Mouse (Mus musculus): ENCODE data around the gene Fam243. TPM values are rescaled to one million over a fixed set of nuclear protein-coding genes. Genes with fewer than 3 reads are reported as not detected.
A peak's percentile ranks its signal among the peaks of the same experiment; 100 is the strongest.

Fam243 gene
- polyA plus RNA-seq, 1 experiment from 2014 or later = not detected

DNA sequence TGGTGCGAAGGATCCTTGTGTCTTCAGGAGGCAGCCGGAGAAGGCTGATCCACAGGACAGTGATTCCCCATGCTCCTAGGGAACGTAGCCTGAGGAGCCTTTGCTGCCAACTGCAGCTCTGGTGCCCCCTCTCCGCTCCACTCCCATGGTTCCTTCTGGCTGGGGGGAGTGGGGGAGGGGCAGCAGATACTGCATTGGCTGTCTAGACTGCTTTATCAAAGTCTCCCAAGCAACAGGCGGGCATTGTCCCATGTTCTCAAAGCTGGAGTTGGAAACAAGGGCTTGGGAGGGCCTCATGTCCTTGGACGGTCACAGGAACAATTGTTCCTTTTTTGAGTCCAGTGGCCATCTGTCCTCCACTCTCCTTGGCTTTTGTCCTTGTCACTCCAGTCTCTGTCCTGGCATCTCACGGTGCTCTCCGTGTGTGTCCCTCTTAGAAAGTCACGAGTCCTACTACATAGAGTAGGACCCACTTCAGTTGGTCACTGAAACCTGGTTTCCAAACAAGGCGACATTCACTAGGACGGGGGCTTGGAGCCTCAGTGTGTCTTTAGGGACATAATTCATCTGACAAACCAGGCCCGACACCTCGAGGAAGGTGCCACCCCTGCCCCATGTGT lies 25.2 kb upstream of the Fam243 start:
- H3K4me1 ChIP-seq = peaks cover 9% of the 10 kb centered on the region; the same call in 1 of the 2 replicates
- no peaks in the 10 kb centered on the region for H3K27me3 ChIP-seq (replicated peaks)
- 52% methylated on average over 13 of the region's 13 CpGs for WGBS
- H3K4me3 ChIP-seq = no peak overlapping the region
- no peaks in the 10 kb centered on the region for H3K9me3 ChIP-seq
- H3K27ac ChIP-seq = no peak overlapping the region
- H3K4me2 ChIP-seq (replicated peaks) = peak overlapping the region; percentile 7; the same call in 1 of the 2 replicates
- peak; percentile 41 for ATAC-seq (ENCODE audit: low FRiP score, low read depth)
- H3K36me3 ChIP-seq = no peaks in the 10 kb centered on the region
- no peak overlapping the region for H3K9ac ChIP-seq

DNA sequence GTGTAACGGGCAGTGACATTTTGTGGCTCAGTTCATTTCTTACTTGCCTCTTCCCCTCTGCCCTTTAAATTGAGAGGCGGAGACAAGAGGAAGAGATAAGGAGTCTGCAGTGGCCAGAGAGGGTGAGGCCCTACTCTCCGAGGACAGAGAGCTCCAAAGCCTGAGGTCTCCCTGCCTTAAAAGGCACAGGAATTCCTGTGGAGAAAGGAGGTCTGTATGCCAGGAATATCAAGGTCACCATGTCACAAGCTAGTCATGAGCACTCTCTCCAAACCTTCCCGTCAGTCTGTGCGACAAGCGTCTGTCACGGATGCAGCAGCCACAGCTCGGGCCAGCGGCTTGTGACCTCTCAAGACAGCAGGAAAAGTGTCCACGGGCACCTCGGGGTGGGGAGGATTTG lies 23.9 kb upstream of the Fam243 start:
- no peak overlapping the region for H3K4me2 ChIP-seq (replicated peaks)
- H3K27me3 ChIP-seq (replicated peaks) = no peaks in the 10 kb centered on the region
- no peaks in the 10 kb centered on the region for H3K36me3 ChIP-seq
- H3K9me3 ChIP-seq = no peaks in the 10 kb centered on the region
- ATAC-seq (ENCODE audit: low FRiP score, low read depth) = no peak
- H3K4me1 ChIP-seq = peaks cover 13% of the 10 kb centered on the region
- no peak overlapping the region for H3K4me3 ChIP-seq
- WGBS = 77% methylated on average over 11 of the region's 11 CpGs
- no peak overlapping the region for H3K27ac ChIP-seq
- no peak overlapping the region for H3K9ac ChIP-seq

DNA sequence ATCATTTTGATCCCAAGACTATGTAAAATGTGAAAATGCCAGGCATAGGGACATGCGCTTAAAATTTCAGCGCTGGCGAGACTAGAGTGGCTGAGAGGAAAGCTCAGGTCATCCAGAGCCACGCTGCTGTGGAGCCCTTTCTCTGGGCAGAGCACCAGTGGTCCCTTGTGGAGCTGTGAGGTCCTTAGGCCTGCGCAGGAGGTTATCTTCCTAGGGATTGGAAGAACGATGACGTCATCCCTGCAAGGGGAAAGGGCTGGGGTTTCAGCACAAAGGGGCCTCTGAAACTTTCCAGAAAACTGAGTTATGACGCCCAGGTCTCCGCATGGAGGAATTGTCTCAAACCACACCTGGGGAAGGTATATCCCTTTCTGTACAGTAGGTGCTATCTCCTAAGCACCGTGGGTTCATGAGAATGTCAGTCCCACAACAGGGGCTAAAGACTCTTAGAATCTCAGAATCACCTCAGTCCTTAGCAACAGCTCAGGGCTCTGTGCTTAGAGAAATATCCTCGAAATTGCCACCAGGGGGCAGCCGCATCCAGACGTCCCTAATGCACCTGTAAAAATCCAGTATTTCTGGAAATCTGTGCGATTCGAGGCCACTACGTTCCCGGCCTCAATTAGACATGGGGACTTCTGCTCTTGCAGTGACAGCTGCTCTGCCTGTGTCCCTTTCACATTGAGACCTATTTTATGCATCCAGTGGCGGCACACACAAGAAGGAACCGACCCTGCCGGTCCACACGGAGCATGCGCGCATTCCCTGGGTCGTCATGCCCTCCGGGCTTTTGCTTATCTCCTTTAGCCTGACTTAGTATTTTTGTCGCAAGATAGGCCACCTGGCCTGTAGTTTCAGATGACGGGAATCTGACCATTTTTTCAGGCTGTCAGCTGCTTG lies 19.6 kb upstream of the Fam243 start:
- Histone ChIP-seq H3K27me3 (replicated peaks) (no peaks in the 10 kb centered on the region), H3K4me2 (replicated peaks) (peak overlapping the region; percentile 53), H3K27ac (no peak overlapping the region), H3K4me1 (peaks cover 7% of the 10 kb centered on the region; the same call in 1 of the 2 replicates), H3K4me3 (peak overlapping the region; percentile 15), H3K36me3 (no peaks in the 10 kb centered on the region), H3K9me3 (no peaks in the 10 kb centered on the region), H3K9ac (no peak overlapping the region)
- ATAC-seq (ENCODE audit: low FRiP score, low read depth) = peak; percentile 74
- WGBS = 29% methylated on average over 27 of the region's 27 CpGs

DNA sequence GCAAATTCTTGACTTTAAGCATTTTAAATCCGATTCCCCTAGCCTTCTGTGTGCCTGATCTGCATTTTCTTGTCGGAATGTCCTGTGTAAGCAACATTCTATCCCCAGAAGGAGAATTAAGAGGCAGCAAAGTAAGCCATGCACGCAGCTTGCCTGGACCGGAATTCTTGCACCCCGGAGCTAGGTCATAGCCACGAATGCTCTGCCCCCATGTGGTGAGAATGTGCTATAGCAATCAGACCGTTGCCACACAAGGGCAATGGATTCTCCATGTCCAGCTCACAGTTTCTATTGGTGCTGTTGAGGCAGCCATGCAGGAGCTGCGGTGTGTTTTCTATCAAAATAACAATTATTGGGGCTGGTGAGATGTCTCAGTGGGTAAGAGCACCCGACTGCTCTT lies 15.0 kb upstream of the Fam243 start:
- Histone ChIP-seq H3K27ac (no peak overlapping the region), H3K36me3 (no peaks in the 10 kb centered on the region), H3K9ac (no peak overlapping the region), H3K4me2 (replicated peaks) (no peak overlapping the region), H3K27me3 (replicated peaks) (no peaks in the 10 kb centered on the region), H3K4me3 (no peak overlapping the region), H3K4me1 (peaks cover 7% of the 10 kb centered on the region; the same call in 1 of the 2 replicates), H3K9me3 (no peaks in the 10 kb centered on the region)
- 7% methylated on average over 9 of the region's 9 CpGs for WGBS
- ATAC-seq (ENCODE audit: low FRiP score, low read depth) = no peak

DNA sequence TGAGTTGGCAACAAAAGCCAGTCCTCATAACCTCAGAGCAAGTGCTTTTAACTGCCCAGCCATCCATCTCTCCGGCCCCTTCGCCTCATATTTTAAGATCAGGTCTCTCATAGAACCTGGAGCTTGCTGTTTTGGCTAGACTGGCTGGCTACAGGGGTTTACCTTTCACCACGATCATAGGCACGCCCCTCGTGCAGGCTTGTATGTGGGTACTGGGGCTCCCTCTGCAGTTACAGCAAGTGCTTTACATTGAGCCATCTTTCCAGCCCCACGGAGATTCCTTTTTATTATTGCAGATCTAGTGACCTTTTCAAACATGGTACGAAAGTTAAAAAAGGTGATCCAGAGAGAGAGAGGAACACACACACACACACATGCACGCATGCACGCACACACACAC lies 13.4 kb upstream of the Fam243 start:
- Histone ChIP-seq H3K9me3 (no peaks in the 10 kb centered on the region), H3K4me3 (no peak overlapping the region), H3K27me3 (replicated peaks) (no peaks in the 10 kb centered on the region), H3K4me2 (replicated peaks) (no peak overlapping the region), H3K36me3 (no peaks in the 10 kb centered on the region), H3K4me1 (no peaks in the 10 kb centered on the region), H3K9ac (no peak overlapping the region), H3K27ac (no peak overlapping the region)
- no peak for ATAC-seq (ENCODE audit: low FRiP score, low read depth)
- 62% methylated on average over 9 of the region's 9 CpGs for WGBS

DNA sequence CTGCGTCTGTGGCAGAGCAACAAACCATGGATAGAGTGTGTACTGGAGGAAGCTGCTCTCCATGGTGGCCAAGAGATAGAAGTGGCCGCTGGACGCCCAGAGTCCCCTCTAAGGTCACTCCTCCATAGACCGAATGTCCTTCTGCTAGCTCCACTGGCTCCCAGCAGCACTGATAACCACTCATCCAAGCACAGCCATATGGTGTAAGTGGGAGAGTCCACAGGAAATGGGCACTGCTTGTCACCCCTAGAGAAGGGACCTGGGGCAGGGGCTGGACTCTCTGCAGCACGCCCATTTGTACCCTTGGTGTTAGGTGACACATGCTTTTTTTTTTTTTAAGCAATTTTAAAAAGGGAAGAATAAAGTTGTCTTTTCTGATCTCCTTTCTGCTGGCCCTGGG lies 9.7 kb upstream of the Fam243 start:
- no peaks in the 10 kb centered on the region for H3K36me3 ChIP-seq
- no peaks in the 10 kb centered on the region for H3K4me1 ChIP-seq
- no peak overlapping the region for H3K4me2 ChIP-seq (replicated peaks)
- no peak overlapping the region for H3K4me3 ChIP-seq
- no peaks in the 10 kb centered on the region for H3K27me3 ChIP-seq (replicated peaks)
- ATAC-seq (ENCODE audit: low FRiP score, low read depth) = no peak
- no peak overlapping the region for H3K27ac ChIP-seq
- 84% methylated on average over 5 of the region's 5 CpGs for WGBS
- H3K9me3 ChIP-seq = no peaks in the 10 kb centered on the region
- no peak overlapping the region for H3K9ac ChIP-seq

DNA sequence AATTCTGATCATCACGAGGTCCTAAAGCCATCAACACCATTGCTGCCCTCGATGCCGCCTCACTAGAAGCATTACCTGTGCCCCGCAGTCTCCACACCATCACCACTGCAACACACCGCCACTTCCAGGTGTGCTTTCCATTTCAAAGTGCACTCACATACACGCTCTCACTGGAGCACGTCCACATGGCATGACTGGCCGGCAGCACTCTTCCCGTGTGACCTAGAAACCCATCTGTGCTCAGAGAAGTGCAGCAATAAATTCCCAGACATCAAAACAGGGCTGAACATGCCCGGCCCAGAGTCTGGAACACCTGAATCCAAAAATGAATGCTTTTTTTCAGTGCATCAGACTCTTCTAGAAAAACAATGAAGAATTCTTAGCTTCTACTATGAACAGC lies 6.7 kb upstream of the Fam243 start:
- Histone ChIP-seq H3K27me3 (replicated peaks) (no peaks in the 10 kb centered on the region), H3K9me3 (no peaks in the 10 kb centered on the region), H3K36me3 (no peaks in the 10 kb centered on the region), H3K4me1 (0 out of 2 replicates have a peak, but pooled peaks cover 12% of the 10 kb centered on the region), H3K4me3 (no peak overlapping the region), H3K9ac (no peak overlapping the region), H3K27ac (no peak overlapping the region), H3K4me2 (replicated peaks) (no peak overlapping the region)
- 83% methylated on average over 10 of the region's 10 CpGs for WGBS
- no peak for ATAC-seq (ENCODE audit: low FRiP score, low read depth)

DNA sequence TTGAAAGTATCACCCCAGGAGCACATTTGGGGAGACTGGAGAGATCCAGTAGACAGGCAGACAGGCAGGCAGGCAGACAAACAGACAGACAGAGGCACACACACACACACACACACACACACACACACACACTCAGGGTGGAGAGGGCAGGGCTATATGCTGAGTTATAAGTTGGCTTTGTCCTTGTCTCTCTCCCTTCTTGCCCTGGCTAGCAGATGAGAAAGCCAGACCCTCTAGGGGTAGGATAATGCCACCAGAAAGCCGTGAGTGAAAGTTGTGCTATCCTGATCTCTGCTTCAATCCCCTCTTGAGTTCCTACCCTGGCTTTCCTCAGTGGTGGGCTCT lies 3.8 kb upstream of the Fam243 start:
- Histone ChIP-seq H3K27me3 (replicated peaks) (no peaks in the 10 kb centered on the region), H3K4me3 (no peak overlapping the region), H3K36me3 (no peaks in the 10 kb centered on the region), H3K4me1 (0 out of 2 replicates have a peak, but pooled peaks cover 12% of the 10 kb centered on the region), H3K27ac (no peak overlapping the region), H3K9me3 (no peaks in the 10 kb centered on the region), H3K9ac (no peak overlapping the region), H3K4me2 (replicated peaks) (no peak overlapping the region)
- 31% methylated on average over 1 of the region's 1 CpGs for WGBS
- no peak for ATAC-seq (ENCODE audit: low FRiP score, low read depth)

DNA sequence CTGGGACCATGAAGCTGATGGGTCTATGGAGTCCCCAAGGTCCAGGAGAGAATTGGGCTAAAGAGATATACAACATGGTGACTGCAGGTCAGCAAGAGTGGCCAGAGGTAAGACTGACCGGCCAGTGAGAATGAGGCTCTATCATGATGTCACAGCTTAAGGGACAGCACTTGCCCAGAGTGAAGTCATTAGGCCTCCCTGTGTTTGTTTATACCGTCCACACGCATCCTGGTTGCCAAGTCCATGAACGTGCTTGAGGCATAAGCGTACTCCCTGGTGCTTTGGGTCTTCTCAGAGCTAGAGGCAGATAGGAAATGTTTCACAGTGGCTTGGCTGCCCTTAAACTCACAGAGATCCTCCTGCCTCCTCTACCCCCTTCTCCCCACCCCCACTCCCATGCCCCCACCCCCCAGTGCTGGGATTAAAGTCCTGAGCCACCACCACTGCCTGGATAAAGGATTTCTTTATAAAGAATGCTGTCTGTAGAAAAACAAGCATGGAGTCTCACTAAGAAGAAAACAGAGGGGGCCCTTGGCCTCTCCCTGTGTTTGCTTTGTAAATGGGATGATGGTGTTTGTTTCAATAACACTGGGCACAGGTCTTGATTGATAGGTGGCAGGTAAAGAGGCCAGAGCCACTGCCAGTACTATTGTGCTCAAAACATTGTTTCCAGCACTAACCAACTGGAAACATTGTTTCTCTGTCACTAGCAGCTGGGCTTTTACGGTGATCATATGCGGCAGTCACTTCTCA lies 3.2 kb upstream of the Fam243 start:
- Histone ChIP-seq H3K27me3 (replicated peaks) (no peaks in the 10 kb centered on the region), H3K9me3 (no peaks in the 10 kb centered on the region), H3K4me1 (0 out of 2 replicates have a peak, but pooled peaks cover 12% of the 10 kb centered on the region), H3K36me3 (no peaks in the 10 kb centered on the region), H3K9ac (no peak overlapping the region), H3K4me3 (no peak overlapping the region), H3K27ac (no peak overlapping the region), H3K4me2 (replicated peaks) (no peak overlapping the region)
- ATAC-seq (ENCODE audit: low FRiP score, low read depth) = no peak
- WGBS = 37% methylated on average over 7 of the region's 7 CpGs

DNA sequence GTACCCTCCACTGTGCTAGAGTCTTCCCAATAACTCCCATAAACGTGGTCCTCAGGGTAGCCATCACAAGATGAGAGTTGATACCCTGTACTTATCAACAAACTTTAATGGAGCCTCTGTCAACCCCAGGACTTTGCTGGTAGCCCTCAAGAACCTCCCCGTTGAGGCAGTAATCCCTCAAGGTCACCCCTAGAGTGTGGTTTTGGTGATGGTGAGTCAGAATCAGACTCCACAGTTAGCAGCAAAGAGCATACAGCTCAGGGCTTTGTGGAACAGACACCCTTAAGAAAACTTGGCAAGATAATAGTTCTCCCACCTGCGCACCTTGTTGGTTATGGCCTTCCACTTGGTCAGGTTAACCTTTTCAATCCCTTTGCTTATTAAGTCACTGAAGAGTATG lies 880 bp downstream of the Fam243 start:
- H3K27ac ChIP-seq = no peak overlapping the region
- no peaks in the 10 kb centered on the region for H3K27me3 ChIP-seq (replicated peaks)
- H3K4me2 ChIP-seq (replicated peaks) = no peak overlapping the region
- H3K9ac ChIP-seq = no peak overlapping the region
- WGBS = 85% methylated on average over 3 of the region's 3 CpGs
- no peak for ATAC-seq (ENCODE audit: low FRiP score, low read depth)
- 0 out of 2 replicates have a peak, but pooled peaks cover 12% of the 10 kb centered on the region for H3K4me1 ChIP-seq
- no peaks in the 10 kb centered on the region for H3K36me3 ChIP-seq
- no peak overlapping the region for H3K4me3 ChIP-seq
- H3K9me3 ChIP-seq = no peaks in the 10 kb centered on the region

DNA sequence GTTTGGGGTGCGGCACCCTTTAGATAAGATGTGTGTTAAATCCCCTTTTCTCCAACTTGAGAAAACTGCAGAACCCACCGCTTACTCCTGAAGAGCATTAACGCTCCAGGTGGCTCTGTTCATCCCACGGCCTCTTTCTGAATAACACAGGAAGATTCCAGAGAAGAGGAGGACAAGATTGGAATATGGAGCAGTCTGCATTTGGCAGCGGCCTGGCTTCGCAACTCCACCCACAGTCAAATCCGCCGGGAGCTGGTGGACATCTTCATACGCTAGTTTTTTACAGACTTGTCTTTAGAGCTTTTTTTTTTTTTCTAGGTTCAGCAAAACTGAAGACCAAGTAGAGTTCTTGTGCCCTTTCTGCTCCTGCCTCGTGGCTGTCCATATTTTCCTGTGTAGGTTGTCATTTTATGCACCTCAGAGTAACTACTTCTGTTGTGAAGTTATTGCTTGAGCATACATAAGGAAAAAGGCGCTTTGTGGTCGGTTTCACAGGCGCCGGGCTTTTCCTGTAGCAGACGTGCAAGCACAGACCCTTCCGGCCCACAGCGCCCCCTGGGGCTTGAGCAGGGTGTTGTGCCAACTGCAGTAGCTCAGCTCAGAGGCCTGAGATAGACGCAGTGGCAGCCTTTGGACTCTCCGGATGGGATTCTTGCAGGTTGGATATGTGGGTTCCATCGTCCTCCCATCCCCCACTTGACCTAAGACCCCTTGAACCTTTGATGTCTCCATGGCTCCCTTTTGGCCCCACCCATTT lies 1.7 kb downstream of the Fam243 start:
- WGBS = 68% methylated on average over 20 of the region's 20 CpGs

More for the DNA sequence above, 1.7 kb downstream of the Fam243 start:
- no peaks in the 10 kb centered on the region for H3K27me3 ChIP-seq (replicated peaks)
- no peak overlapping the region for H3K27ac ChIP-seq
- no peaks in the 10 kb centered on the region for H3K36me3 ChIP-seq
- H3K4me2 ChIP-seq (replicated peaks) = no peak overlapping the region
- H3K4me1 ChIP-seq = 0 out of 2 replicates have a peak, but pooled peaks cover 6% of the 10 kb centered on the region
- no peak overlapping the region for H3K9ac ChIP-seq
- H3K9me3 ChIP-seq = no peaks in the 10 kb centered on the region
- no peak overlapping the region for H3K4me3 ChIP-seq
- ATAC-seq (ENCODE audit: low FRiP score, low read depth) = no peak
